Mouse (Mus musculus): Measurements from ENCODE around the gene Mfsd14a.
"Not testable (repeated sequence)": the region's sequence is repeated elsewhere in the genome, so short reads cannot be mapped to it uniquely, and the experiment has no call there.

- not testable (repeated sequence) for TF ChIP-seq POLR2A (IDR thresholded peaks at IDR 0.05; ENCODE audit: control insufficient read depth in 1 of 2, insufficient read depth in 1 of 2, low read depth in 1 of 2, low read length in 2 of 2, poor library complexity in 1 of 2); USF2 (IDR thresholded peaks at IDR 0.05; ENCODE audit: borderline replicate concordance in 1 of 2, insufficient read depth in 1 of 2, low read depth in 1 of 2, low read length in 2 of 2); CTCF (IDR thresholded peaks at IDR 0.05 in 2 of 3, conservative IDR thresholded peaks at IDR 0.05 in 1 of 3; ENCODE audit: control insufficient read depth in 1 of 3, insufficient read depth in 1 of 3, low read depth in 2 of 3, low read length in 3 of 3, poor library complexity in 1 of 3, severe bottlenecking in 1 of 3); ZKSCAN1 (IDR thresholded peaks at IDR 0.05; ENCODE audit: low read depth, low read length); TCF12 (IDR thresholded peaks at IDR 0.05; ENCODE audit: low read depth, low read length)
These were observed 8.4 kb downstream of the Mfsd14a start for GRCm38 (mm10) chr3:116654051-116654450.

Data from MEL (cell line).